Mouse (Mus musculus): Measurements from ENCODE around the gene Ttc26. TPM values are rescaled to one million over a fixed set of nuclear protein-coding genes. Genes with fewer than 3 reads are reported as not detected.
A peak's percentile ranks its signal among the peaks of the same experiment; 100 is the strongest.
"Not testable (repeated sequence)": the region's sequence is repeated elsewhere in the genome, so short reads cannot be mapped to it uniquely, and the experiment has no call there.

Ttc26 gene
- polyA plus RNA-seq, 1 experiment from 2014 or later, result 14.3 TPM

DNA sequence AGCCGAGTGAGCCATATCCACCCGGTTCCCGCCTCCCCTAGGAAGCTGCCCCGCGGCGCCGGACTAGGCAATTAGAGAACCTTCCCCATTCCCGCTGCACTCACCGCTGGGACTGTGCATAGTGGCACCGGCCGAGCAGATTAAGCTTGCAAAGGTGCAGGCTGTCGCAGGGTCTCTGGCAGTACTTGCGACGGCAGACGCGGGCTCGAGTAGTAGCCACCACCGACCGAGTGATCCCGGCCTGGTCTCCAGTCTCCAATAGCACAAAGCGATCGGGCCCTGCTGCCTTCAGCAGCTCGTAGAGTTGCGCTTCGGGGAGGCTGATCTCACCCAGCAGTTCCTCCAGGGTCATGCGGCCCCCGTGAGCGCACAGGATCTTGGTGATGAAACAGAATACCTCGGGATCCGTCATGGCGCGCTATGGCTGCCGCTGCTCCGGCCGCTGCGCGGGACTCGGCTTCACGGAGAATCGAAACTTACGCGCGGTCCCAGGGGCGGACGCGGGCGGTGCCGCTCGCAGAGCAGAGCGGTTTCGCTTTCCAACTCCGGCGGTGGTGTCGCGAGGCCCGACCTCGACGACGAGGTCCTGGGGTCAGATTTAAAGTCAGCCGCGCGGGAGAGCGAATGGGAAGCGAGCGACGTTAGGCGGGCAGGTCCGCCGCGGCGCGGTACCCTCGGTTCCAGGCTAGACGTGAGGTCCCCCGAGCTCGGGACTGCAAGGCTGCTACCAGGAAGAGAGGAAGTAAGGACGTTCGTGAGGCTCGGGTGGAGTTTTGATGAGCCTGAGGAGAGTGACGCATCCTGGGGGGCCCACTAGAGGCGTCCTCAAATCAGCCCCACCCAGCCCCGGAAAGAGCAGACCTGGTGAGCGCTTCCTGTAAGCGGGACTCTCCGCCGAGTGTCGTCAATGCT, 27.2 kb upstream of the Ttc26 start, which contains the start of gene Zc3hav1:
Gene Zc3hav1 (minus strand): TSS at position 793 of the 912 bp plus-strand sequence.
- H3K4me1 ChIP-seq (replicated peaks; ENCODE audit: control insufficient read depth, insufficient read depth, low read length), result 0 out of 2 replicates have a peak, but pooled peaks cover 5% of the 10 kb centered on the region
- H3K27me3 ChIP-seq (ENCODE audit: control insufficient read depth, insufficient read depth, low read length), result peaks cover 53% of the 10 kb centered on the region
- peak; percentile 54 for ATAC-seq (ENCODE audit: low FRiP score)
- peak within 1 kb of the TSS; percentile 31 for H3K9ac ChIP-seq (ENCODE audit: low read depth, low read length)
- peak; percentile 71 for DNase-seq (ENCODE audit: low spot score)
- H3K27ac ChIP-seq (ENCODE audit: low read depth, low read length), result no peak within 1 kb of the TSS
- H3K4me2 ChIP-seq (replicated peaks; ENCODE audit: low read depth, low read length), result peak within 1 kb of the TSS; percentile 65
- no peaks in the 10 kb centered on the region for H3K9me3 ChIP-seq (ENCODE audit: control insufficient read depth, low read length)
- no peaks in the 10 kb centered on the region for H3K36me3 ChIP-seq (ENCODE audit: control insufficient read depth, insufficient read depth, low read length)
- peak within 1 kb of the TSS; percentile 54 for H3K4me3 ChIP-seq (ENCODE audit: low read depth, low read length)
- WGBS, result under 1% methylated on average over 84 of the region's 87 CpGs

DNA sequence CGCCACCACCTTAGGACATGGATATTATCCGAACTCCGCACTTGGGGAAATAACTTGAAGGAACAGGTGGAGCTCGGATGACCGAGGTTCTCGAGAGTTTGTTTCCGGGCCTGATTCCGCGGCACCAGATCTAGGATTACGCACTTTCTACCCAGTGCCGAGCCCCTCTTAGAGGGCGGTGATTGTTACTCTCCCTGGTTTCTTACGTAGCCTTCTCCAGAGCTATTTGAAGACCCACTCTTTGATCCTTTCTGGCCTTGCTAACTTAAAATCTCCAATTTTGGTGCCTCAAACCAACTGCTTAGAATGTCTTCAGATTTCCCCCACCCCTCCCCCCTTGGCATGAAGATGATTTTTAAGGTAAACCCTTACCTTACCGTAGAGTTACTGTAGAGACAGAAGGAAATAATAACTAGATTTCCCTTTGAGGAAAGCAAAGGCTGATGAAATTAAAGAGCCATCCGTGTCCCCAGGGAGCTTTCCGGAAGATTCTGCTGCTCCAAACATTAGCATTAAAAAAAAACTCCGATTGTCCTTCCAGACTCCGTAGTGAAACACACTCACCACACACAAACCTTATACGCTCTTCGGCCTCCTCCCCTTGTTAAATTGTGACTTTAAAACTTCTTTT, 26.4 kb upstream of the Ttc26 start:
- WGBS, result 2% methylated on average over 20 of the region's 20 CpGs
- DNase-seq (ENCODE audit: low spot score) (no peak), ATAC-seq (ENCODE audit: low FRiP score) (no peak)
- Histone ChIP-seq H3K4me3 (ENCODE audit: low read depth, low read length) (peak overlapping the region; percentile 54), H3K4me2 (replicated peaks; ENCODE audit: low read depth, low read length) (peak overlapping the region; percentile 65), H3K27ac (ENCODE audit: low read depth, low read length) (no peak overlapping the region), H3K27me3 (ENCODE audit: control insufficient read depth, insufficient read depth, low read length) (peaks cover 53% of the 10 kb centered on the region), H3K4me1 (replicated peaks; ENCODE audit: control insufficient read depth, insufficient read depth, low read length) (0 out of 2 replicates have a peak, but pooled peaks cover 5% of the 10 kb centered on the region), H3K9me3 (ENCODE audit: control insufficient read depth, low read length) (no peaks in the 10 kb centered on the region), H3K36me3 (ENCODE audit: control insufficient read depth, insufficient read depth, low read length) (no peaks in the 10 kb centered on the region), H3K9ac (ENCODE audit: low read depth, low read length) (no peak overlapping the region)

DNA sequence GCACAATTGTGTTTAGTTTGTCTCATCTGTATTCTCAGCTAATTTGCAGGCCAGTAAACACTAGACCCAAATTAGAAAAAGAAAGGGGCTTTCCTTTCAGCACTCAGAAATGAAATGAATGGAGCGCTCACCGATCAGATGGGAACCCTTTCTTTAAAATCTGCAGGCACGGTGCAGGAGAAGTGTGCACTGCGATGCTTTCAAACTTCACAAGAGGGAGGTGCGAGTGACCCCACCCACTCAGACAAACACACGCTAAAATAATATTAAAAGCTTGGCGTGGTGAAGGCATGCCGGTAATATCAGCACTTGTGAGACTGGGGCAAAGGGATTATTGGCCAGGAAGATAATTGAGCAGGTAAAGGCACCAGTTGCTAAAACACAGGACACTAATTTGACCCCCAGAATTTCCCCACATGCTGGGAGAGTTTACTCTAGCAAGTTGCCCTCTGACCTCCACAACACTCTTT, 25.9 kb upstream of the Ttc26 start:
- WGBS, result under 1% methylated on average over 8 of the region's 8 CpGs
- H3K4me2 ChIP-seq (replicated peaks; ENCODE audit: low read depth, low read length), result no peak overlapping the region
- peaks cover 53% of the 10 kb centered on the region for H3K27me3 ChIP-seq (ENCODE audit: control insufficient read depth, insufficient read depth, low read length)
- ATAC-seq (ENCODE audit: low FRiP score) (no peak), DNase-seq (ENCODE audit: low spot score) (peak; percentile 36)
- H3K36me3 ChIP-seq (ENCODE audit: control insufficient read depth, insufficient read depth, low read length), result no peaks in the 10 kb centered on the region
- H3K4me3 ChIP-seq (ENCODE audit: low read depth, low read length), result no peak overlapping the region
- 0 out of 2 replicates have a peak, but pooled peaks cover 5% of the 10 kb centered on the region for H3K4me1 ChIP-seq (replicated peaks; ENCODE audit: control insufficient read depth, insufficient read depth, low read length)
- H3K9ac ChIP-seq (ENCODE audit: low read depth, low read length), result no peak overlapping the region
- H3K9me3 ChIP-seq (ENCODE audit: control insufficient read depth, low read length), result no peaks in the 10 kb centered on the region
- no peak overlapping the region for H3K27ac ChIP-seq (ENCODE audit: low read depth, low read length)

DNA sequence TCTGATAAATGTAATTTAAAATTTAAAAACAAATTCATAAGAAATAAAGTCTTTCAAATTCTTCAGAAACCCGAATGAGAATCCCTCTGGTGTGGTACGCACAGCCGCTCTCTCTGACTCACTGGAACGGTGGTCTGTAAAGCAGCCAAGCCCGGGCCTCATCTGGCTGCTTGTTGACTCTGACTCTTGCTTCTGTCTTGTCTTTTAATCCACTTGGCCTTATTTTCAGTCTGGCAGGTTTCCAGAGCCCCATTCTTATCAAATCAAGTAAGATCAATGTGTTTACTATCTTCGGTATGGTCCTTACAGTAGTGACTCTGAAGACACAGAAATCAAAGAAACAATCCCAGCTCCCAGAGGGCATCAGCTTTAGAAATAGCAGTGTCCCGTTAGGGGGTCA, 25.4 kb upstream of the Ttc26 start:
- 5% methylated on average over 7 of the region's 7 CpGs for WGBS
- DNase-seq (ENCODE audit: low spot score), result peak; percentile 14
- peaks cover 50% of the 10 kb centered on the region for H3K27me3 ChIP-seq (ENCODE audit: control insufficient read depth, insufficient read depth, low read length)

DNA sequence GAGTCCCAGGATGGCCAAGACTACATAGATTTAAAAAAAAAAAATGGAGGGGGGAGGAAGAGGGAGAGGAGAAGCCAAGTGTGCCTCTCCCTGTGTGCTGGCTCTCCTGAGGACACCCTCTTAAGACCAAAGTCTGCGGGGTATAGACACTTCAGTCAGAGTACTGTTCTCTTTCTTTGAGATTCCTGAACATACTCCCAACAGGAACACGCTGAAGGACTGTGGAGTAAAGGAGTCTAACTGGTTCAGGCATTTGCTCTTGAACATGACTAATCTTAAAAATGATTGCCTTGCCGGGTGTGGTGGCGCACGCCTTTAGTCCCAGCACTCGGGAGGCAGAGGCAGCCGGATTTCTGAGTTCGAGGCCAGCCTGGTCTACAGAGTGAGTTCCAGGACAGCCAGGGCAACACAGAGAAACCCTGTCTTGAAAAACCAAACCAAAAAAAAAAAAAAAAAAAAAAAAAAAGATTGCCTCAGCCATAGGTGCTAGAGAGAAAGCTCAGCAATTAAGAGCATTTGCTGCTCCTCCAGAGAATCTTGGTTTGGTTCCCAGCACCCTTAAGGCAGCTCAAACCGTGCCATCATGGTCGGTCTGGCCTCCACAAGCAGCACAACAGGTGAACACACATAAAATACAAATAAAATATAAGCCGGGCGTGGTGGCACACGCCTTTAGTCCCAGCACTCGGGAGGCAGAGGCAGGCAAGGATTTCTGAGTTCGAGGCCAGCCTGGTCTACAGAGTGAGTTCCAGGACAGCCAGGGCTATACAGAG, 24.4 kb upstream of the Ttc26 start:
- H3K36me3 ChIP-seq (ENCODE audit: control insufficient read depth, insufficient read depth, low read length); DNase-seq (ENCODE audit: low spot score); H3K27ac ChIP-seq (ENCODE audit: low read depth, low read length); H3K9ac ChIP-seq (ENCODE audit: low read depth, low read length); H3K4me3 ChIP-seq (ENCODE audit: low read depth, low read length); ATAC-seq (ENCODE audit: low FRiP score); H3K9me3 ChIP-seq (ENCODE audit: control insufficient read depth, low read length); H3K4me2 ChIP-seq (replicated peaks; ENCODE audit: low read depth, low read length); H3K4me1 ChIP-seq (replicated peaks; ENCODE audit: control insufficient read depth, insufficient read depth, low read length): not testable (repeated sequence)
- WGBS, result 86% methylated on average over 15 of the region's 15 CpGs
- H3K27me3 ChIP-seq (ENCODE audit: control insufficient read depth, insufficient read depth, low read length), result peaks cover 46% of the 10 kb centered on the region

More for the DNA sequence above, 25.4 kb upstream of the Ttc26 start:
- H3K9me3 ChIP-seq (ENCODE audit: control insufficient read depth, low read length), result no peaks in the 10 kb centered on the region
- no peak for ATAC-seq (ENCODE audit: low FRiP score)
- H3K36me3 ChIP-seq (ENCODE audit: control insufficient read depth, insufficient read depth, low read length), result no peaks in the 10 kb centered on the region
- 0 out of 2 replicates have a peak, but pooled peaks cover 5% of the 10 kb centered on the region for H3K4me1 ChIP-seq (replicated peaks; ENCODE audit: control insufficient read depth, insufficient read depth, low read length)
- no peak overlapping the region for H3K27ac ChIP-seq (ENCODE audit: low read depth, low read length)
- no peak overlapping the region for H3K4me2 ChIP-seq (replicated peaks; ENCODE audit: low read depth, low read length)
- H3K4me3 ChIP-seq (ENCODE audit: low read depth, low read length), result no peak overlapping the region
- no peak overlapping the region for H3K9ac ChIP-seq (ENCODE audit: low read depth, low read length)

DNA sequence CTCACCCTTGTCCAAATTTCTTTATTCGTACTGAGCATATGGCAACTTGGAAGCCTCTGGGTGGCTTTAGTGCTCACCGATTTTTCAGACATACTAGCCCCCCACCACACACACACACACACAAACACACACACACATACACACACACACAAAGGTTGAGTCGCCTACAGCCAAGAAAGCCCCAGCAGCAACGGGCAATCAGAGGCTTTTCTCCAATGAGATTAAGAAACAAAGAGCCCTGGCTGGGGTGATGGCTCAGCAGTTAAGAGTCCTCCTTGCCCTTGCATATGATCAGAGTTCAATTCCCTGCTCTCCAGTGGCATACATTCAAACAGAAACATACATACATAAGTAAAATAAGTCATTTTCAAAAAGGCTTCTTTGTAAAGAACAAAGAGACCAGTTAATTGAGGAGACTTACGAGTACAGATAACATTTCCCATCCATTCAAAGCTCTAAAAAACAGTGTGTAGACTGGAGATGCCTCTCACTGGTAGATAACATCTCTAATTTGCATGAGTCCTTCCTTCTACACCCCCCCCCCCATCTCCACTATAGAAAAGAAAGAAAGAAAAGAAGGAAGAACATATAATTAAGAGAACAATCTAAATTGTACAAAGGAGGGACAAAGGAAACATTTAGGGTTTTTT, 23.5 kb upstream of the Ttc26 start:
- no peak overlapping the region for H3K4me3 ChIP-seq (ENCODE audit: low read depth, low read length)
- H3K27ac ChIP-seq (ENCODE audit: low read depth, low read length), result no peak overlapping the region
- H3K9me3 ChIP-seq (ENCODE audit: control insufficient read depth, low read length), result no peaks in the 10 kb centered on the region
- peaks cover 38% of the 10 kb centered on the region for H3K27me3 ChIP-seq (ENCODE audit: control insufficient read depth, insufficient read depth, low read length)
- no peak overlapping the region for H3K9ac ChIP-seq (ENCODE audit: low read depth, low read length)
- ATAC-seq (ENCODE audit: low FRiP score), result no peak
- no peaks in the 10 kb centered on the region for H3K36me3 ChIP-seq (ENCODE audit: control insufficient read depth, insufficient read depth, low read length)
- H3K4me2 ChIP-seq (replicated peaks; ENCODE audit: low read depth, low read length), result no peak overlapping the region
- 0 out of 2 replicates have a peak, but pooled peaks cover 5% of the 10 kb centered on the region for H3K4me1 ChIP-seq (replicated peaks; ENCODE audit: control insufficient read depth, insufficient read depth, low read length)
- DNase-seq (ENCODE audit: low spot score), result no peak
- WGBS, result 58% methylated on average over 5 of the region's 5 CpGs

DNA sequence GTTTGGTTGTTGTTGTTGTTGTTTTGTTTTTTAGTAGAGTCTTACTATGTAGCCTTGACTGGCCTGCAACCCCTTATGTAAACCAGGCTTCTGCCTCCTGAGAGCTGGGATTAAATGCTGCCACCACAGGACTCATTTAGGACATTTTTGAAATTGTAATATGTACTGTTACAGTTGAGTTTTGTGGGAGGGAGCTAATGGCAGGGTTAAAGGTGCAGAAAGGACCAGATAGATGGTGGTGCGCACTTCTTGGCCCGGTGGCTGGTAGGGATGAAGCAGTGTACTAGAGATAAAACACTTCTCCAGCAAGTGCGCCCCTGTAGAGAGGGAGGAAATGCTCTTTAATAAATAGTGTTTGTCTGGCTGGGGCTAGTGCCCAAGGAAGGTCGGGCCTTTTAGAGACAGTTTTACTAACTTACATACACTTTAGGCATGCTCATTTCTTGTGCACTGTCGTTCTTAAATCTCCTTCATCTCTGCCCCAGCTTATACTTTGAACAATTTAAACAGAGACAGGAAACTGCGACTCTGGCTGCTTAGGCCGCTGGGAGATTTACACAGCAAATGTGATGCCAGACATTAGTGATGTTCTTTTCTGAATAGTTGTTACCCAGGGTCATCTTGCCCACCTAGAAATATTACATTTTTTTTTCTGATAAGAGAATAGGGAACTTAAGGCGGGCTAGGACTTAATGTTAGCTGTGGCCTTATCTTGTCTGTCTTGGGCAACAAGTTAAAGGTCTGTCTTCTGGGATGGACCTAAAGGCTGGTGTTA, 22.8 kb upstream of the Ttc26 start:
- H3K4me1 ChIP-seq (replicated peaks; ENCODE audit: control insufficient read depth, insufficient read depth, low read length), result 0 out of 2 replicates have a peak, but pooled peaks cover 4% of the 10 kb centered on the region
- DNase-seq (ENCODE audit: low spot score) (no peak), ATAC-seq (ENCODE audit: low FRiP score) (no peak)
- H3K9ac ChIP-seq (ENCODE audit: low read depth, low read length), result no peak overlapping the region
- H3K4me2 ChIP-seq (replicated peaks; ENCODE audit: low read depth, low read length), result no peak overlapping the region
- H3K27ac ChIP-seq (ENCODE audit: low read depth, low read length), result no peak overlapping the region
- peaks cover 31% of the 10 kb centered on the region for H3K27me3 ChIP-seq (ENCODE audit: control insufficient read depth, insufficient read depth, low read length)
- no peaks in the 10 kb centered on the region for H3K36me3 ChIP-seq (ENCODE audit: control insufficient read depth, insufficient read depth, low read length)
- no peaks in the 10 kb centered on the region for H3K9me3 ChIP-seq (ENCODE audit: control insufficient read depth, low read length)
- no peak overlapping the region for H3K4me3 ChIP-seq (ENCODE audit: low read depth, low read length)
- WGBS, result 81% methylated on average over 8 of the region's 8 CpGs

Measured in hindbrain, embryonic 11.5 days (tissue).